Mouse (Mus musculus): ENCODE data around the gene Fam129b. TPM values are rescaled to one million over a fixed set of nuclear protein-coding genes. Genes with fewer than 3 reads are reported as not detected.

Gene Fam129b
- total RNA-seq, 2 experiments from 2014 or later: 24.4 to 31.4 TPM

- Histone ChIP-seq H3K27ac (peak overlapping the region; percentile 90), H3K4me3 (no peak overlapping the region)
- intact Hi-C loops (cut with DNase I): no loop called here
- no peak for TF ChIP-seq CTCF (IDR thresholded peaks at IDR 0.05)
- no peak for DNase-seq (ENCODE audit: extremely low spot score in 1 of 2, low spot score in 2 of 2)
These were observed 3.7 kb downstream of the Fam129b start for GRCm38 (mm10) chr2:32879593-32879992.

- Histone ChIP-seq H3K27ac (peak overlapping the region; percentile 90), H3K4me3 (no peak overlapping the region)
- intact Hi-C loops (cut with DNase I): no loop called here
- TF ChIP-seq CTCF (IDR thresholded peaks at IDR 0.05): no peak
- DNase-seq (ENCODE audit: extremely low spot score in 1 of 2, low spot score in 2 of 2): no peak
These were observed 5.1 kb downstream of the Fam129b start for GRCm38 (mm10) chr2:32881054-32881453.

- intact Hi-C loops (cut with DNase I): no loop called here
- H3K4me3 ChIP-seq: no peak overlapping the region
- TF ChIP-seq CTCF (IDR thresholded peaks at IDR 0.05): no peak
- peak overlapping the region; percentile 90 for H3K27ac ChIP-seq
- DNase-seq (ENCODE audit: extremely low spot score in 1 of 2, low spot score in 2 of 2): peak in 1 of 2 experiments; percentile 36
These were observed 5.8 kb downstream of the Fam129b start for GRCm38 (mm10) chr2:32881723-32882122.

DNA sequence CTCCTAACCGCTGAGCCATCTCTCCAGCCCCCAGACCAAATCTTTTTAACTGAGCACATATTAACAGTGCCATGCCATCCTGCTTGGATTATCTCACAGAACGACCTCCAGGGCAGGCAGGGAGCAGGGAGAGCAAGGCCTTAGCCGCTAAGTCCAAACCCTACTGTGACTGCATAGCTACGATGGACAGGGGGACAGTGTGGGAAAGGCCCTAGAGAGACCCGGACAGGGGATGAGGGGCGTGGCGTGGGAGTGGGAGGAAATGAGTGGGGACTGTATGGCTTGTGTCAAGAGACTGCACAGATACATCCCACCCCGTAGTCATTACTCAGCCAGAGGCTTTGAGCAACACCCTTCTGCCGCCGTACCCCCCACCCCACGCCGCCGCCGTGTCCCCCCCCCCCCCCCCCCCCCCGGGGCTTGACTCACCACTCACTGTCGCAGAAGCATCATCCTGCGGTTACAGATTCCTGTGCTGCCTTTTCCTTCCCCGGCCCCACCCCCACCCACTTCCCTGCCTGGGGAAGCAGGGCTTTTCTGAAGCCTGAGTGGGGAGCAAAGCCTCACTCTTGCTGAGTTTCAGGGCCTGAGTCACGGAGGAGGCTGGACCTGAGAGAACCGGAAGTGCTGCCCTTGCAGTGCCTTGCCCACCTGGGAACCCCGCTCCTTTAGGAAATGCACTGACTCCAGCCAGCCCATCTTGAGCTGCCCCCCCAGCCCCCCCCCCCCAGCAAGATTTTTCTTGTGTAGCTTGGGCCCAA is 6.5 kb downstream of the Fam129b start:
- intact Hi-C loops (cut with DNase I): no loop called here
- Histone ChIP-seq H3K27ac (peak overlapping the region; percentile 90), H3K4me3 (no peak overlapping the region)
- no peak for DNase-seq (ENCODE audit: extremely low spot score in 1 of 2, low spot score in 2 of 2)
- no peak for TF ChIP-seq CTCF (IDR thresholded peaks at IDR 0.05)

- Histone ChIP-seq H3K4me3 (no peak overlapping the region), H3K27ac (no peak overlapping the region)
- TF ChIP-seq CTCF (IDR thresholded peaks at IDR 0.05): no peak
- no peak for DNase-seq (ENCODE audit: extremely low spot score in 1 of 2, low spot score in 2 of 2)
- intact Hi-C loops (cut with DNase I): no loop called here
These were observed 8.8 kb downstream of the Fam129b start for GRCm38 (mm10) chr2:32884745-32885144.

- Histone ChIP-seq H3K4me3 (no peak overlapping the region), H3K27ac (peak overlapping the region; percentile 50)
- no peak for TF ChIP-seq CTCF (IDR thresholded peaks at IDR 0.05)
- DNase-seq (ENCODE audit: extremely low spot score in 1 of 2, low spot score in 2 of 2): no peak
- intact Hi-C loops (cut with DNase I): no loop called here
These were observed 12.1 kb downstream of the Fam129b start for GRCm38 (mm10) chr2:32888029-32888428.

DNA sequence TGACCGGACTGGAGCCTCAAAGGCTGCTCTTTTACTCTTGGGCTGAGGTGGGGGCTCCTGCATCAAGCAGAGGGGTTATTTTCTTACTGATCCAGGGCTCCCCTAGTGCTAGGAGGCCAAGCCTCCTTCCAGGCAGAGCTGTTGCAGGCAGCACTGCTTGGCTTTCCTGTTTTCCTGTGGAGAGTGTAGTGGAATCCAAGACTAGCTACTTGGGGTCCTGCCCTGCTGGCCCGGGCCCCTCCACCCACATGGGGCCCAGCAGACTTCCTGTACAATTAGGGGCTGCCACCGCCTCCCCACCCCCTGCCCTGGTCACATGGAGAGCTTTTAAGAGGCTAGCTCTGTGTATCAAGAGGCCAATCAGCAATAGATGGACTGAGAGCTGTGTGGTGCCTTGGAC is 12.6 kb downstream of the Fam129b start:
- Histone ChIP-seq H3K4me3 (no peak overlapping the region), H3K27ac (no peak overlapping the region; the same call in 1 of the 2 replicates)
- DNase-seq (ENCODE audit: extremely low spot score in 1 of 2, low spot score in 2 of 2): no peak
- no peak for TF ChIP-seq CTCF (IDR thresholded peaks at IDR 0.05)
- intact Hi-C loops (cut with DNase I): no loop called here

DNA sequence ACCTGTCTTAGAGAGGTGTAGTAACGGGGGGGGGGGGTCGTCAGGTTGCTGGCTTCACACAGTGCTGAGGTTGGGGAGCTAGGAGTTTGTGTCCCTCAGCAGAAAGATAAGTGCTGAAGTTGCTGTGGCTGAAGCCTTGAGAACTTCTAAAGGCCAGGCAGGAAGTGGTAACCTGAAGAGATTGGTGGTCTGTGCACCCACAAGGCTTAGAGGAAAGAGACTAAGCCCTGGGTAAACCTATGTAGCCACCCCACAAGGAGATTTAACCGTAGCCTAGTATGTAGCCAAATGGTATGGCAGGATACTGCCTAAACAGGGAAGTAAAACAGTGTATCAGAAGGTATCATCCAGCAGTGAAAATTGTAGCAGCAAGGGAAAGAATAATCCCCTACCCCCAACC is 14.4 kb downstream of the Fam129b start:
- no peak for DNase-seq (ENCODE audit: extremely low spot score in 1 of 2, low spot score in 2 of 2)
- Histone ChIP-seq H3K27ac (no peak overlapping the region), H3K4me3 (no peak overlapping the region)
- intact Hi-C loops (cut with DNase I): no loop called here
- no peak for TF ChIP-seq CTCF (IDR thresholded peaks at IDR 0.05)

DNA sequence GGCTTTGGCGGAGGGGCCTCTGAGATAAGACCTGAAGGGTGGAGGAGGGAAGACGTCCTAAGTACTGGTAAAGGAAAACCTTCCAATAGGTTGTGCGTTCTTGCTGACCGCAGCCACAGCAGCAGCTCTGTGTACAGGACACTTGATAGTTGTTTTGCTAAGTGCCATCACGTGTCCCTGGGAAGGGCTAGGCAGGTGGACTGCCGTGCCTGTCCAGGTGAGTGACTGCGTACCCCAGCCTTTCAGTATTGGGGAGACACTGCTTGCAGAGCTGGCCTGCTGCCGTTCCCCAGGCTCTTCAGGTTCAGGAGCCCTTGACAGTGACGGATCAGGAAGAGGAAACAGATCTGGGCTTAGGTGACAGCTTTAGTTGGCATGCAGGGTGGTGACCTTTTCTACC is 15.4 kb downstream of the Fam129b start:
- DNase-seq (ENCODE audit: extremely low spot score in 1 of 2, low spot score in 2 of 2): no peak
- Histone ChIP-seq H3K27ac (no peak overlapping the region), H3K4me3 (no peak overlapping the region)
- TF ChIP-seq CTCF (IDR thresholded peaks at IDR 0.05): no peak
- intact Hi-C loops (cut with DNase I): no loop called here

GRCm38 (mm10) chr2:32892490-32892889 is 16.6 kb downstream of the Fam129b start:
- TF ChIP-seq CTCF (IDR thresholded peaks at IDR 0.05): no peak
- intact Hi-C loops (cut with DNase I): no loop called here
- Histone ChIP-seq H3K27ac (no peak overlapping the region), H3K4me3 (no peak overlapping the region)
- no peak for DNase-seq (ENCODE audit: extremely low spot score in 1 of 2, low spot score in 2 of 2)

DNA sequence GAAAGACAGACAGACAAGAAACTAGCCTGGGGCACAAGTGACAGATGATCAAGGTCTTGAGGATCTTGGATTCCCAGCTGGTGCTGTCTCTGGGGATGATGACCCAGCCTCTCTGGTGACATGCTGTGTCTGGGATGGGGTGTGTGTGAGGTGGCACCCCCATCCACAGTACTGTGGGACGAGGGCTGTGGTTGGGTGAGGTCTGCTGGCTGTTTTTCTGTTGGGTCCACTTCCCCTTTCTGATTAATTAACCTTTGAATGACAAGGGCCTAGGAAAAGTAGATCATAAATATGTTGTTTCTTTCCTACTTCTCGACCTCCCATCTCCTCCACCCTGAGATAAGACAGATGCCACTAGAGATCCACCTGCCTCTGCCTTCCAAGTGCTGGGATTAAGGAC is 18.2 kb downstream of the Fam129b start:
- Histone ChIP-seq H3K4me3 (no peak overlapping the region), H3K27ac (no peak overlapping the region)
- no peak for DNase-seq (ENCODE audit: extremely low spot score in 1 of 2, low spot score in 2 of 2)
- intact Hi-C loops (cut with DNase I): no loop called here
- no peak for TF ChIP-seq CTCF (IDR thresholded peaks at IDR 0.05)

- Histone ChIP-seq H3K4me3 (no peak overlapping the region), H3K27ac (peak overlapping the region; percentile 88)
- DNase-seq (ENCODE audit: extremely low spot score in 1 of 2, low spot score in 2 of 2): peak in 1 of 2 experiments; percentile 56
- intact Hi-C loops (cut with DNase I): no loop called here
- no peak for TF ChIP-seq CTCF (IDR thresholded peaks at IDR 0.05)
These were observed 19.7 kb downstream of the Fam129b start for GRCm38 (mm10) chr2:32895606-32896106.
